Mouse (Mus musculus) erythroblast, embryonic 14.5 days (primary cell): ENCODE results near the gene Cd59a.

Experiments
- GATA1 ChIP-seq: IDR thresholded peaks from 2 replicates; pipeline ENCODE4 v1.6.1; 2012; ENCODE audit warnings: low read length, inconsistent platforms, mixed read lengths
- TAL1 ChIP-seq: IDR thresholded peaks from 3 replicates; pipeline ENCODE4 v1.6.1; 2012; ENCODE audit warnings: low read length, inconsistent platforms, mixed read lengths

GRCm38 (mm10) chr2:104130969-104131368 is 35.4 kb downstream of the Cd59a start:
- TF ChIP-seq GATA1 = no peak
- TF ChIP-seq TAL1 = no peak
